Mouse (Mus musculus) forebrain, embryonic 14.5 days (tissue): ENCODE results near the gene Eif2s2. TPM values are rescaled to one million over a fixed set of nuclear protein-coding genes. Genes with fewer than 3 reads are reported as not detected.
A peak's percentile ranks its signal among the peaks of the same experiment; 100 is the strongest.

Source experiments
- ATAC-seq: fragments of 200-750 bp; cut with Nextera tagmentation; 2 replicates; pipeline ENCODE4 v1.8.0; 2017; ENCODE audit warnings: mild to moderate bottlenecking, moderate library complexity
- DNase-seq: peaks from one replicate; pipeline ENCODE4 v3.0.0-alpha.2; 2015; ENCODE audit warnings: low spot score
- H3K27ac ChIP-seq: fragments of 300-500 bp; sonication (generic); 2 replicates; pipeline ENCODE4 v1.5.1; 2014; ENCODE audit warnings: low read depth, mild to moderate bottlenecking, control low read depth, low read length, moderate library complexity
- H3K27me3 ChIP-seq: fragments of 300-500 bp; sonication (generic); replicated peaks from 2 replicates; pipeline ENCODE4 v1.6.1; 2014; ENCODE audit warnings: low read length, control low read depth, mixed read lengths; ENCODE audit not compliant: control insufficient read depth, insufficient read depth
- H3K36me3 ChIP-seq: fragments of 300-500 bp; sonication (generic); 2 replicates; pipeline ENCODE4 v1.6.1; 2014; ENCODE audit warnings: low read length, control low read depth; ENCODE audit not compliant: control insufficient read depth, insufficient read depth
- H3K4me1 ChIP-seq: fragments of 300-500 bp; sonication (generic); 2 replicates; pipeline ENCODE4 v1.6.1; 2014; ENCODE audit warnings: antibody characterized with exemption, low read length, control low read depth; ENCODE audit not compliant: control insufficient read depth, insufficient read depth
- H3K4me2 ChIP-seq: fragments of 300-500 bp; sonication (generic); 2 replicates; pipeline ENCODE4 v1.6.1; 2014; ENCODE audit warnings: mild to moderate bottlenecking, control low read depth, low read length
- H3K4me3 ChIP-seq: fragments of 300-500 bp; sonication (generic); 2 replicates; pipeline ENCODE4 v1.5.1; 2014; ENCODE audit warnings: low read depth, low read length, control low read depth
- H3K9ac ChIP-seq: fragments of 300-500 bp; sonication (generic); 2 replicates; pipeline ENCODE4 v1.6.1; 2014; ENCODE audit warnings: mild to moderate bottlenecking, low read length, control low read depth, moderate library complexity
- H3K9me3 ChIP-seq: fragments of 300-500 bp; sonication (generic); replicated peaks from 2 replicates; pipeline ENCODE4 v1.6.1; 2016; ENCODE audit warnings: low read length, control low read depth, mixed read lengths; ENCODE audit not compliant: control insufficient read depth
- WGBS: fragments of 180-500 bp; shearing (Covaris S2); extraction: QIAGEN DNeasy Blood & Tissue Kit; methylation state at CpG from one replicate; pipeline ENCODE4 v1.1.7; 2014; 5-methylcytosine and 5-hydroxymethylcytosine counted together
- polyA plus RNA-seq: library from polyadenylated mRNA; unstranded; fragments of >200 nt; fragmentation: Nextera tagmentation; extraction: Ambion mirVana; gene quantifications from 2 replicates; pipeline ENCODE4 v1.2.1, GENCODE M21; 2014

Eif2s2 gene
- polyA plus RNA-seq, 1 experiment from 2014 or later: 82.0 TPM

- ATAC-seq (no peak), DNase-seq (no peak)
- no peaks in the 10 kb centered on the region for H3K4me1 ChIP-seq
- no peaks in the 10 kb centered on the region for H3K9me3 ChIP-seq
- H3K4me2 ChIP-seq: no peak overlapping the region
- no peaks in the 10 kb centered on the region for H3K27me3 ChIP-seq
- 78% methylated on average over 3 of the region's 3 CpGs for WGBS
- no peak overlapping the region for H3K27ac ChIP-seq
- no peak overlapping the region for H3K4me3 ChIP-seq
- H3K9ac ChIP-seq: no peak overlapping the region
- peaks cover 75% of the 10 kb centered on the region for H3K36me3 ChIP-seq
Measured at GRCm38 (mm10) chr2:154865696-154866095, 27.0 kb downstream of the Eif2s2 start.

DNA sequence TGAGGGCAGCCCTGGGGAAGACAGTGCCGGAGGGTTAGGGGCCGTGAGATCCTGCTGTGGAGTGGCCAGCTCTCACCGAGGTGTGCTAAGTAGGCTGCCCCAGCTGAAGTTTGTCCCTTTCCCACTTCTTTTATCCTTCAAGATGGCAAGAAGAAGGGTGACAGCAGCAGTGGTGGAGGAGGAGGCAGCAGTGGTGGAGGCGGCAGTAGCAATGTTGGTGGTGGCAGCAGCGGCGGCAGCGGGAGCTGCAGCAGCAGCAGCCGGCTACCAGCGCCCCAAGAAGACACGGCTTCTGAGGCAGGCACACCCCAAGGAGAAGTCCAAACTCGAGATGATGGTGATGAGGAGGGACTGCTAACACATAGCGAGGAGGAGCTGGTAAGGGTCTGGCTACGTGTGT is 29.1 kb downstream of the Eif2s2 start:
- Histone ChIP-seq H3K4me3 (no peak overlapping the region), H3K9ac (no peak overlapping the region), H3K27me3 (no peaks in the 10 kb centered on the region), H3K4me2 (no peak overlapping the region), H3K27ac (no peak overlapping the region), H3K36me3 (peaks cover 80% of the 10 kb centered on the region), H3K4me1 (no peaks in the 10 kb centered on the region), H3K9me3 (no peaks in the 10 kb centered on the region)
- ATAC-seq: no peak
- no peak for DNase-seq
- WGBS: 94% methylated on average over 13 of the region's 13 CpGs

GRCm38 (mm10) chr2:154855383-154855782 is 37.4 kb downstream of the Eif2s2 start:
- Histone ChIP-seq H3K4me2 (no peak overlapping the region), H3K9ac (no peak overlapping the region), H3K9me3 (no peaks in the 10 kb centered on the region), H3K36me3 (peaks cover 26% of the 10 kb centered on the region), H3K4me1 (0 out of 2 replicates have a peak, but pooled peaks cover 6% of the 10 kb centered on the region), H3K27me3 (no peaks in the 10 kb centered on the region), H3K4me3 (no peak overlapping the region), H3K27ac (no peak overlapping the region)
- ATAC-seq (no peak), DNase-seq (peak; percentile 85)
- 75% methylated on average over 1 of the region's 1 CpGs for WGBS

DNA sequence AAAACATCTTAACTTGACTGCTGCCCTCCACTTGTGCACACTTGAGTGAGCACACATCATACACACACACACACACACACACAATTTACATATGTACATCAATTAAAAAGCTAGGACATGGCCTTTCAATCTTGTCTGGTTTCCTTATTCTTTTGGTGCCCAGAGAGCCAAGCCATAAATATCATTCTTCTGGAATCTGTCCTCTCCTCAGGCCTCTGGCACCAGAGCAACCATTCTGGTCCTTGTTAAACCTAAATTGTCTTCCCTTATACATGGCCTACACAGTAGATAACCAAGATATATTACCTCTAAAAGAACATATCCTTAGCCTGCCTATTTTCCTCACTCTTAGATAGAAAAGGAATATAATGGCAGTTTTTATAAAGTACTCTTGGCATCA is 44.6 kb downstream of the Eif2s2 start:
- Histone ChIP-seq H3K4me3 (no peak overlapping the region), H3K4me2 (no peak overlapping the region), H3K27me3 (no peaks in the 10 kb centered on the region), H3K36me3 (no peaks in the 10 kb centered on the region), H3K4me1 (0 out of 2 replicates have a peak, but pooled peaks cover 1% of the 10 kb centered on the region), H3K9me3 (no peaks in the 10 kb centered on the region), H3K9ac (no peak overlapping the region), H3K27ac (no peak overlapping the region)
- DNase-seq (no peak), ATAC-seq (no peak)

GRCm38 (mm10) chr2:154836537-154836936 is 56.2 kb downstream of the Eif2s2 start:
- no peak overlapping the region for H3K4me2 ChIP-seq
- no peak overlapping the region for H3K4me3 ChIP-seq
- no peaks in the 10 kb centered on the region for H3K36me3 ChIP-seq
- peaks cover 13% of the 10 kb centered on the region; the same call in 1 of the 2 replicates for H3K9me3 ChIP-seq
- ATAC-seq (no peak), DNase-seq (no peak)
- 75% methylated on average over 2 of the region's 2 CpGs for WGBS
- no peak overlapping the region for H3K27ac ChIP-seq
- no peaks in the 10 kb centered on the region for H3K27me3 ChIP-seq
- H3K4me1 ChIP-seq: peaks cover 3% of the 10 kb centered on the region; the same call in 1 of the 2 replicates
- no peak overlapping the region for H3K9ac ChIP-seq

DNA sequence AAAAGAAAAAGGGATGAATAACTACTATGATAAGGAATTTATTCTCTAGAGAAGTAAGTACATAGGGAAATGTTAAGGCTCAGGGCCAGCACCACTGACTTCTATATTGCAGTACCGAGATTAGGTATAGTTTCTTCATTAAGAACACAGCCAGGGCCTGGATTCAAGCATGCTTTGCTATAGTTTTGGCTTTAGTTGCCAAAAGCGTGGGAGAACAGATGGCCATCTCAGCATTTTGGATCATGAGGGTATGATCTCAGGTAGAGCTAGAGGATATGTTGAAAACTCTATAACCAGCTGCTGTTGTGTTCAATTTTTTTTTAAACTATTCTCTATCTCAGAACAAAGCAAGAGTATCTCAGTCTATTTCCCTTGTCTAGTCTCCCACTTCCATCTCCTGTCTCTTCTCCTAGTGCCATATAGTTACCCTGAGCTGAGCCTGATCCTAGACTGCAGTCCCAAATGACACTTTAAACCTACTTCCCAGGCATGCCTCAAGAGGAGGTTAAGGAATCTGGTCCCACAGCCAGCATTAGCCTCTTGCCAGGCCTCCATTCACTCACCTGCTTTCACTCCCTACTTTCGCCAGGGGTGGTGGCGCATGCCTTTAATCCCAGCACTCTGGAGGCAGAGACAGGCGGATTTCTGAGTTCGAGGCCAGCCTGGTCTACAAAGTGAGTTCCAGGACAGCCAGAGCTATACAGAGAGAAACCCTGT is 58.4 kb downstream of the Eif2s2 start:
- no peaks in the 10 kb centered on the region for H3K27me3 ChIP-seq
- H3K27ac ChIP-seq: no peak overlapping the region
- no peak for DNase-seq
- WGBS: 87% methylated on average over 6 of the region's 6 CpGs
- no peak overlapping the region for H3K4me2 ChIP-seq
- H3K9me3 ChIP-seq: peaks cover 6% of the 10 kb centered on the region; the same call in 1 of the 2 replicates
- no peak overlapping the region for H3K4me3 ChIP-seq
- no peaks in the 10 kb centered on the region for H3K36me3 ChIP-seq
- H3K9ac ChIP-seq: no peak overlapping the region
- no peak for ATAC-seq
- H3K4me1 ChIP-seq: peaks cover 3% of the 10 kb centered on the region; the same call in 1 of the 2 replicates

DNA sequence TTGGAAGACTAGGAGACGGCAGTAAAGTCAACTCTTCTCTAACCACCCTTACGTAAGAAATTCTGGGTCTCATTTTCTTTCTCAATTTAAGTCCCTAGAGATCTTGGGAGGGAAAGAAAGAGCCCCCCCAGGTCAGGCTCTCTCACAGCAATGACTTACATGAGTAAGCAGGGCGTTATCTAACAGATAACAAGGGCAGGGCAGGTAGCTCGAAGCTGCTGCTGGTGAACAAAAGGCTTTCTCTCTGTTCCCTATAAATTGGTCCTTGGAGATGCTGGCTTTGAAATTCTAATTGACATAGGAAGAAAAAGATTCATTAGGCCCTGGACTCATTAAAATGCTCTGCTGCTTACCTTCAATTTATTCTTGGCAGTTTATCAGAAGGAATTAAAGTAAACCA is 60.3 kb downstream of the Eif2s2 start:
- Histone ChIP-seq H3K9me3 (0 out of 2 replicates have a peak, but pooled peaks cover 3% of the 10 kb centered on the region), H3K27me3 (no peaks in the 10 kb centered on the region), H3K4me1 (peaks cover 3% of the 10 kb centered on the region; the same call in 1 of the 2 replicates), H3K9ac (no peak overlapping the region), H3K4me2 (no peak overlapping the region), H3K4me3 (no peak overlapping the region), H3K27ac (no peak overlapping the region), H3K36me3 (no peaks in the 10 kb centered on the region)
- DNase-seq: peak; percentile 38
- ATAC-seq: no peak
- 40% methylated on average over 4 of the region's 4 CpGs for WGBS

GRCm38 (mm10) chr2:154827521-154827920 is 65.2 kb downstream of the Eif2s2 start:
- WGBS: 72% methylated on average over 4 of the region's 4 CpGs
- no peak overlapping the region for H3K4me3 ChIP-seq
- H3K27me3 ChIP-seq: no peaks in the 10 kb centered on the region
- H3K4me2 ChIP-seq: no peak overlapping the region
- DNase-seq: no peak
- no peak for ATAC-seq
- H3K9ac ChIP-seq: no peak overlapping the region
- H3K36me3 ChIP-seq: no peaks in the 10 kb centered on the region
- no peak overlapping the region for H3K27ac ChIP-seq
- H3K9me3 ChIP-seq: no peaks in the 10 kb centered on the region
- H3K4me1 ChIP-seq: peaks cover 3% of the 10 kb centered on the region; the same call in 1 of the 2 replicates

- no peaks in the 10 kb centered on the region for H3K9me3 ChIP-seq
- no peak overlapping the region for H3K27ac ChIP-seq
- no peak overlapping the region for H3K9ac ChIP-seq
- H3K4me3 ChIP-seq: no peak overlapping the region
- no peaks in the 10 kb centered on the region for H3K4me1 ChIP-seq
- WGBS: 75% methylated on average over 1 of the region's 1 CpGs
- ATAC-seq: no peak
- no peak for DNase-seq
- no peaks in the 10 kb centered on the region for H3K36me3 ChIP-seq
- H3K4me2 ChIP-seq: no peak overlapping the region
- H3K27me3 ChIP-seq: no peaks in the 10 kb centered on the region
Measured at GRCm38 (mm10) chr2:154826054-154826538, 66.6 kb downstream of the Eif2s2 start.
